Mouse (Mus musculus): Measurements from ENCODE around the gene Fam216a.
A peak's percentile ranks its signal among the peaks of the same experiment; 100 is the strongest.
"Not testable (repeated sequence)": the region's sequence is repeated elsewhere in the genome, so short reads cannot be mapped to it uniquely, and the experiment has no call there.

Gene Fam216a

GRCm38 (mm10) chr5:122323523-122323922 is 48.6 kb downstream of the Fam216a start:
- DNase-seq (ENCODE audit: low spot score): peak; percentile 25

- DNase-seq (ENCODE audit: low spot score): no peak
Measured at GRCm38 (mm10) chr5:122320205-122320781, 51.9 kb downstream of the Fam216a start.

- DNase-seq (ENCODE audit: low spot score): no peak
Measured at GRCm38 (mm10) chr5:122319474-122320204, 52.5 kb downstream of the Fam216a start.

DNA sequence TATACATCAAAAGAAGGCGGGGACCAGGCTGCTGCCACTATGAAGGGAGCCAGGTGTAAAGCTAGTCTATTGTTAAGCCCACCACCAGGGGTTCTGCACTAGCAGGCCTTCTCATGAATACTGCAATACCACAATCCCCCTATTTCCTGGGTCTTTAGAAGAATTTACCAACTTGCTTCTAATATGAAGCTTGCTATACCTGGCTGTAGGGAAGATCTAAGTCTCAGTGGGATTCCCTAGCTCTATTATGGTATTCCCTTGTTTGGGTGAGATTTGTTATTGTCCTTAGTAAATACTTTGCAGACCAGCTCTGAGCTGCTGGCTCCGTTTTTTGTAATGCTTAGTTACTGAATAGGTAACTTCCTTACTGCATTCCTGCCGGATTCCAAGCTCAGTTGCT is 53.2 kb downstream of the Fam216a start:
- not testable (repeated sequence) for DNase-seq (ENCODE audit: low spot score)

DNA sequence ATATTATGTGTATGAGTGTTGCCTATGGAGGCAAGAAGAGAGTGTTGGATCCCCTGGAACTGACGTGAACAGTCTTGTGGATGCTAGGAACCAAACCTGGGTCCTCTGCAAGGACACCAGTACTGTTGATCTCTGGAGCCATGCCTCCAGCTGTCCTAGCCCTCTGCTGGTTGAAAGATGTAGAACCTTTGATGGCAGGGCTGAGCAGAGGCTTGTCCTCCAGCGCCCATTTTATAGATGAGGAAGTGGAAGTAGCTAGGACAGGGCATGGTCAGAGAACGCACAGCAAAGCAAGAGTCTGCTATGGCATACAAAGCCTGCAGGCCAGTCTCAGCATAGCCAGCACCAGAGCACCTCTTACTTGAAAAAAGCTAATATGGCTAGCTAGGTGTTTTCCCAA is 54.1 kb downstream of the Fam216a start:
- no peak for DNase-seq (ENCODE audit: low spot score)

- DNase-seq (ENCODE audit: low spot score): no peak
Measured at GRCm38 (mm10) chr5:122317329-122318045, 54.7 kb downstream of the Fam216a start.

- no peak for DNase-seq (ENCODE audit: low spot score)
Measured at GRCm38 (mm10) chr5:122314966-122315667, 57.0 kb downstream of the Fam216a start.

All from embryo, embryonic 10 days (tissue).